Mouse (Mus musculus) embryo, embryonic 10.5 days (tissue): ENCODE measurements around the gene Olfr1489.
"Not testable (repeated sequence)": the region's sequence is repeated elsewhere in the genome, so short reads cannot be mapped to it uniquely, and the experiment has no call there.

Source experiments
- DNase-seq: peaks from one replicate; pipeline ENCODE4 v3.0.0-alpha.2; 2015; ENCODE audit warnings: low spot score

Olfr1489 gene

DNA sequence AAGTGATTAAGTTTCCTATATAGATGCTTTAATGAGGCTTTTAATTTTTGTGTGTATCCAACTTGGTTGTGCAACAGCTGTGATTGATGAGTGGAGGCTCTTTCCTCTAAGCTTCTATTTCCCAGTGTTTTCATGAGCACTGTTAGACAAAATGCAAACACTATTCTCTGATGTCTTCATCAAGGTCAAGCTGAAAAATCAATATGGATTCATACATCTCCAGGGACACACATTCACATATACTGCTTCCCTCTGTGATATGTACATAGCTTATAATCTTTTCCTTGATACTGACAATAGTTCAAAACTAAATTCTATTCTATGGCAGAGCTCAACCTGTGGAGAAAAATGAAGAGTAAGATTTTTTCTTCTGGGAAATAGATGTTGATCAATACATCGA lies at the start of gene Olfr1489:
Olfr1489 (plus strand) TSS at position 301 of the 400 bp plus-strand sequence.
- no peak for DNase-seq

DNA sequence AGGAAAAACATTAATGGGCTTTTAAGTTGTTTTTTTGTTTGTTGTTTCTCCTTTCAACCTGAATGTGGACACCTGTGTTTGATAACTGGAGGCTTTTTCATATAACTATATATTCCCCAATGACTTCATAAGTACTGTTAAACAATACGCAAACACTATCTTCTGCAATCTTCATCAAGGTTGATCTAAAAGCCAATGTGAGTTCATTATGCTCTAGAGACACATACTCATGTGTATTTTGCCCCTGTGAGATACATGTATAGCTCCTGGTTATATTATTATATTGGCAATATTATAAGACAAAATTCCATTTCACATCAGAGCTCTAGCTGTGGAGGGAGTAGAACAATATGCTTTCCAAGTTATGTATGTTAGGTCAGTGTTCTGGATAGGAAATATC lies 48.2 kb upstream of the Olfr1489 start, which contains the start of gene Olfr1484:
Olfr1484 (plus strand) TSS at position 301 of the 400 bp plus-strand sequence.
- no peak for DNase-seq

DNA sequence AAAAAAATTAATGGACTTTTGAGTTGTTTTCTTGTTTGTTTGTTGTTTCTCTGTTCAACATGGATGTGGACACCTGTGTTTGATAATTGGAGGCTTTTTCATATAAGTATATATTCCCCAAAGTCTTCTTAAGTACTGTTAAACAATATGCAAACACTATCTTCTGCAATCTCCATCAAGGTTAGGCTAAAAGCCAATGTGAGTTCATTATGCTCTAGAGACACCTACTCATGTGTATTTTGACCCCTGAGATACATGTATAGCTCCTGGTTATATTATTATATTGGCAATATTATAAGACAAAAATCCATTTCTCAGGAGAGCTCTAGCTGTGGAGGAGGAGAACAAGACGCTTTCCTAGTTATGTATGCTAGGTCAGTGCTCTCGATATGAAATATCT lies 14.3 kb upstream of the Olfr1489 start, which contains the start of gene Olfr1487:
Olfr1487 (plus strand) TSS at position 301 of the 400 bp plus-strand sequence.
- DNase-seq: not testable (repeated sequence)

DNA sequence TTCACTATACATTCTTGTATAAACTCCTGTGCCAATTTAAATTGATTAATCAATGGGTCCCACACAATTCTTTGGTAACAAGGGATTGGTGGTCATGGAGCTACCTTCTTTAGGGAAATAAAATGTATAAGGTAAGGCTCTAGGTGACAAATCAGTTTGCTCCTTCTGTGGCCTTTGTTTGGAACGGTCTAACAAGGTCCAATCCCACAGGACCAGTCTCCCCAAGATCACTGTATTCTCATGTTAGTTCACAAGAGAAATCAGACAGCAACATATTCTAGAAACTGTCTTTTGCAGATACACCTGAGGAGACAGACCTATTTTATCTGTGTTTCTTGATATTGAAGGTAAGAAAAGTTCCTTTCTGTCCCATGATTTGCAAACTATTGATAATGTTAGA lies 19.4 kb downstream of the Olfr1489 start, which contains the start of gene Olfr1490:
Olfr1490 (plus strand) TSS at position 301 of the 400 bp plus-strand sequence.
- DNase-seq: no peak
